Mouse (Mus musculus): ENCODE measurements around the gene Impg1.

The Impg1 gene

DNA sequence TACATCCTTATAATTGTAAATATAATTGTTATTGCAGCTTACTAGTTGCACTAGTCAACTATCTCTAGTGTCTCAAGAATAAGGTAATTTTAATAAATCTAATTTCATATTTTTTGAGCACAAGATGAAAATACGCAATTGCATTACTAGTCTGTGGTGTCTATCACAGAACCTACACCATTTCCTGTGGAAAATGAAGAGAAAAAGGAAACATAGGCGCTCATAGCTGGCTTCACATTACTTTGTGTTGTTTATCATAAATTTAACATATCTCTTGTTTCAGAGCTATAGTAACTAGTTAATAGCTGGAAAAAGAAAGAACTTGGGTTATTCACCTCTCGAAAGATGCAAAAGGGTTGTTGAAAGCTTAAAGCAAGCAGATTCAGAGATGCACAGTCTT lies 182.9 kb downstream of the Impg1 start:
- DNase-seq (ENCODE audit: low spot score in 2 of 2): no peak

DNA sequence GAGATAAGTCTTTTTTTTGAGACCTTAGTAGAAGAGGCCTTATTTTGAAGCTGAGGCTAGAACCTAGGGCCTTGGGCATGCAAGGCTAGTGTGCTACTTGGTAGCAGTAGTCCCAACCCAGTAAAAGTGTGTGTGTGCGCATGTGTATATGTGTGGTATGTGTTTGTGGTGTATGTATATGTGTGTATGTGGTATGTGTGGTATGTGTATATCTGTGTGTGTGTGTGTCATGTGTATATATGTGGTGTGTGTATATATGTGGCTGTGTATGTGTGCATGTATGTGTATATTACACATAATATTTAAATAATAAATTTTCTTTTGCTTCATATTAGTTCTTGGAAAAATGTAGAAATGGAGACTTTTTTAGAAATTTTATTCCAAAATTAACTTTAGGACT lies 184.6 kb downstream of the Impg1 start:
- DNase-seq (ENCODE audit: low spot score in 2 of 2): no peak

DNA sequence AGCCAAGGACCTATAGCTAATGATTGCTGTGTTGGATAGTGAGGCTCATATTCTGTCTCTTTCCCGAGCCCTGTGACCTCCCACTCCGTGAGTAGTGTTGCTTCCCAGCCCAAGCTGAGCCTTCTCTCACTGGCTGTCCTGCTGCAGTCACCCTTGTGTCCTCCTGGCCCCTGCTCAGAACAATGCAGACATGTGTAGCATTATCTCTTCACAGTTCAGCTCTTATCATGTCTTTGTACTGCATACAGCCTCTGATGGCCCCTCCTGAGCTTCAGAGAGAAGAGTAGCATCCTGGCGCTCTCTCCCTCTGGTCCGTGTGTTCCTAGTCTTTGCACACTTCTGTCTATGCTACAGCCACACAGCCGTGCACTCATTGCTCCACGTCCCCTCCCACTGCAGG lies 187.5 kb downstream of the Impg1 start:
- DNase-seq (ENCODE audit: low spot score in 2 of 2): no peak

DNA sequence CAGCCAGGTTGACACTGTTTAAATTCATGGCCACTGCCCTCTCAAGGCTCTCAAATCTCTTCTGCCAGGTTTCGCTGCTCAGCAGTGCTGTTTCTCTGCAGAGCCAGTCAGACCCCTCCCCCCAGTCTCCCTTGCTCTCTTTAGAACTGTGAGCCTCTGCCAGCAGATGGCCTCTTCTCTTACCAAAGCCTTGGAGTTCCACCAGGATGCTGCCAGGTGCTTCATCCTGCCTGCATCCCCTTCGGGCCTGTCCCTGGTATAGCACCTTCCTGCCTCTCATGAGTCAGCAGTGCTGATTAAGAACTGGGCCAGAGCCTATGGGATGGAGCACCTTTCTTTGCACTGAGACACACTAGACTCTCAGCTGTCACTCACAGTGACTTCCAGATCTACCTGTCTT lies 188.1 kb downstream of the Impg1 start:
- no peak for DNase-seq (ENCODE audit: low spot score in 2 of 2)

DNA sequence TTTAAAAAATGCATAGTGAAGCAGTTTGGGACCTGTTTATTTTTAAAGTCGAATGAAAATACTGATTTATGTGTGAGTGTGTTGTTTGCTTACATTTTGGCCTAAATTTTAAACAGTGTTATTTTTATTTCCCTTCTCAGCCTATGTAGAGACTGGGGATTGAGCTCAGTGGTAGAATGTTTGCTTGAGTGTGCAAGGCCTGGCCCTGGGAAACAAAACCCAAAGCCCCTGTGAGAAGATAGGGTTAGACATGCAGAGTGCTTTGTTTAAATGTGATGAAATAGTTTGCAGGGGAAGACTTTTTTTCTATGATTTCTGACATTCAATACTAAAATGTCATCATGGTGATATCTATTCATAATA lies 189.5 kb downstream of the Impg1 start:
- DNase-seq (ENCODE audit: low spot score in 2 of 2): no peak

DNA sequence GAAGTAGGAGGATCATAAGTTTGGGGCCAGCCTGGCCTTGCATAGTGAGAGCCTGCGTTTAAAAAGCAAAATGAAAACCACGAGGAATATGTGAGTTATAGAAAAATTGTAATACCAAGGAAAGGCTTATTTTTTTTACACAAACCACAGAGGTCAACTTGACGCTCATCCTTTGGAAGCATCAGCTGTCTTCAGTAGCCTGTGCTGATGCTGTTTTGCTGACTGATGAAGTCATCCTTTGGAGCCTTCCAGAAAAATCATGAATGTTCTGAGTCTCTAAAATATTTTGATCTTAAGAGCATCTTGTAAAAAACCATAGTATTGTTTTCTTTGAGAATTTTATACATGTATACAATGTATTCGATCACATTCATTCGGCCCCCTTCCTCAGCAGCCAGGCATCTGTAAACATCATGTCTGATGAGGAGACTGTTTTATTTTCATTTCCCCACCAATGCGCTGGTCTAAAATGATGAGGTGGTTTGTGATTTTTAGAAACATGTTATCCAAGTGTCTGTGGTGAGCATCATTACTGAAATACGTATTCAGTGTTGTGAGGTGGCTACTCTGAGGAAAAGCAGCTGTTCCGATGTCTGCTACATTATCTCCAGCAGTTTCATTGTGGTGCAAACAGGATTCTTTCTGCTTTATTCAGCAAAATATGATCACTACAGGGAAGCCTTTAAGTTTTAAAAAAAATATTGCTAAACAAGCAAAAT lies 190.1 kb downstream of the Impg1 start:
- DNase-seq (ENCODE audit: low spot score in 2 of 2): no peak

DNA sequence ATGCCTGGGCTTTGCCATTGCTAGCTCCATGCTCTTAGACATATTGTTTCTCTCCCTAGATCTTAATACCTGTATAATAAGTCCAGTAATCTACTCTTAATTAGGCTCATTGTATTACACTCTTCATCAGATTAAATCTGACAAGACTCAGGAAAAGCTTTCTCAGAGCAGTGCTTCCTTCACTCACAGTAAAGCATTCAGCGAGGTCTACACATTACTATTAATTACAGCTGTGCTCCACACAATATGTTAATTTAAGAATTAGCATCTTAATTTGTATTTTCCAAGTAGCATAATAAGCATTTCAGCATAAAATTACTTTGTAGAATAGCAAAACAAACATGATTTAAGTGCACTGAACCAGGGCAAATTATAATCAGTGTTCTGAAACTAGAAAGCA lies 192.3 kb downstream of the Impg1 start:
- no peak for DNase-seq (ENCODE audit: low spot score in 2 of 2)

DNA sequence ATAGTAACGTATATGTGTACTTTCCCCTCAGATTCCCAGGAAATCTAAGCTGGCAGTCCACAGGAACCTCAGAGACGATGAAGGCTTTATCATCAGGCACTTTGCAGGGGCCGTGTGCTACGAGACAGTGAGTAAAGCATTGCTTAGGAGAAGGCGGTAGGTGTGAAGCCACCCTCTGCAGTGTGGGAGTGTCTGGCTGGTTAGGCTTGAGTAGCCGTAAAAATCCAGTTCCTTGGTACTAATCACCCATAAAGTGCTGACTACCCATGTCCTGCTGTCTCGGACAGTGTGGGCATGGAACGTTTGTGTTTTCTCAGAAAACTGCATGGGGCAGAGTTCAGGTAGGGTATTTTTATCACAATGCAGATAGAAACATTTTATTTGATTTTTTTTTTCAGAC lies 195.7 kb downstream of the Impg1 start:
- DNase-seq (ENCODE audit: low spot score in 2 of 2): no peak

DNA sequence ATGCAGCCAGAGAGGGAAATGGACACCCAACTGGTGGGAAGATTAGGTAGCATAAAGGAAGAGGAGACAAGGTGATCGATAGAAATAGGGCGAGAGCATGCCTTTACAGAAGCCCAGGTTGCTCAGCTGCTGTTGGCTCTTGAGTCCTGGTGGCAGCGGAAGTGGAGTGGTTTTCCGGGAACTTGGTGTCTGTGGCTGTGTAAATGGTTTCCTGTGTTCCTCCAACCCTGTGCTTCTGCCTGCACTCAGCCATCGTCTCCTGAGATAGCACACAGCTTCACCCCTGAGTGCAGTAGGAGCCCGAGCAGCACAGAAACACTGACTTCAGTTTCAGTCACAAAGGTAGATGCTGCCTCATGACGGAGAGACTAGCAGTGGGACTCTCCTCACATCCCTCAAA lies 198.8 kb downstream of the Impg1 start:
- DNase-seq (ENCODE audit: low spot score in 2 of 2): peak in 1 of 2 experiments; percentile 29

DNA sequence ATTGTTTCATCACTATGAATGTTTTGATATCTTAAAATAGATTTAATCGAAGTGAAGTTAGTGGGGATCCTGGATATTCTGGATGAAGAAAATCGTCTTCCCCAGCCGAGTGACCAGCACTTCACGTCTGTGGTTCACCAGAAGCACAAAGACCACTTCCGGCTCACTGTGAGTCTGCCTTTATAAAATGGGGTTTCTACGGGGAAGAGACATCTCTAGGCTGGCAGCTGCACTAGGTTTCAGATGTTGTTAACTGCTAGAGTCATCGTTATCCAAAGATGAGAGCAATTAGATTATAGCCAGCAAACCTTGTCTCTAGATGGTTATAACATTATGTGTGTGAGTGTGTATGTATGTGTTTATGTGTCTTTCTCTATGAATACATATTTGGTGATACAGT lies 199.2 kb downstream of the Impg1 start:
- DNase-seq (ENCODE audit: low spot score in 2 of 2): no peak

All from spleen, postnatal 10 days (tissue).